Mouse (Mus musculus) CH12.LX (cell line): ENCODE results near the gene Exd1. TPM values are rescaled to one million over a fixed set of nuclear protein-coding genes. Genes with fewer than 3 reads are reported as not detected.
A peak's percentile ranks its signal among the peaks of the same experiment; 100 is the strongest.

Source experiments
- DNase-seq: peaks from one replicate; pipeline ENCODE4 v3.0.0-alpha.2; 2013; ENCODE audit errors: extremely low read depth
- H3K27ac ChIP-seq: 2 replicates; pipeline ENCODE4 v1.5.1; 2012; ENCODE audit warnings: low read depth, mild to moderate bottlenecking, control low read depth, moderate library complexity; ENCODE audit not compliant: insufficient read depth
- H3K27me3 ChIP-seq: replicated peaks from 2 replicates; pipeline ENCODE3; 2012; ENCODE audit warnings: inconsistent platforms
- H3K36me3 ChIP-seq, 2 experiments: replicated peaks in 1 of 2; 2 replicates each; pipeline versions ENCODE3 to v1.6.1; 2012; ENCODE audit warnings: inconsistent platforms in 1 of 2, low read length in 1 of 2, mild to moderate bottlenecking in 1 of 2, mixed read lengths in 1 of 2, moderate library complexity in 1 of 2; ENCODE audit not compliant: control insufficient read depth in 1 of 2, insufficient read depth in 1 of 2
- H3K4me1 ChIP-seq, 2 experiments: 2 replicates each; pipeline ENCODE4 v1.6.1; 2012; ENCODE audit warnings: inconsistent platforms in 1 of 2, moderate library complexity in 1 of 2; ENCODE audit not compliant: insufficient read depth in 2 of 2, control insufficient read depth in 1 of 2
- H3K4me2 ChIP-seq: 2 replicates; pipeline ENCODE4 v1.6.1; 2012; ENCODE audit warnings: low read depth, mild to moderate bottlenecking, control low read depth; ENCODE audit not compliant: poor library complexity, insufficient read depth, severe bottlenecking
- H3K4me3 ChIP-seq, 3 experiments: fragments of 150-350 bp in 1 of 3; sonication (generic) in 1 of 3; replicated peaks in 1 of 3; 2 replicates each; pipeline versions ENCODE3 to v1.5.1; 2011 to 2012; ENCODE audit warnings: low read depth in 2 of 3, low read length in 2 of 3, mild to moderate bottlenecking in 2 of 3, moderate library complexity in 2 of 3, control low read depth in 1 of 3, improper control_type of control experiment in 1 of 3, inconsistent platforms in 1 of 3, mixed read lengths in 1 of 3; ENCODE audit not compliant: poor library complexity in 1 of 3
- H3K79me2 ChIP-seq: replicated peaks from 2 replicates; pipeline ENCODE4 v1.6.1; 2012; ENCODE audit warnings: mild to moderate bottlenecking, moderate library complexity; ENCODE audit not compliant: control insufficient read depth, poor library complexity, insufficient read depth, severe bottlenecking; ENCODE audit errors: extremely low read depth
- H3K9ac ChIP-seq: 2 replicates; pipeline ENCODE4 v1.6.1; 2012; ENCODE audit warnings: low read depth, mild to moderate bottlenecking, control low read depth, moderate library complexity; ENCODE audit not compliant: insufficient read depth
- H3K9me3 ChIP-seq: replicated peaks from 2 replicates; pipeline ENCODE3; 2012; ENCODE audit warnings: low read length, inconsistent platforms, mixed read lengths
- CHD2 ChIP-seq: IDR thresholded peaks from 2 replicates; pipeline ENCODE4 v1.6.1; 2011; ENCODE audit warnings: low read length, improper control_type of control experiment
- CTCF ChIP-seq, 2 experiments: IDR thresholded peaks in 1 of 2; conservative IDR thresholded peaks in 1 of 2; 2 replicates each; pipeline ENCODE4 v1.5.1; 2011 to 2012; ENCODE audit warnings: low read depth in 2 of 2, low read length in 2 of 2, improper control_type of control experiment in 1 of 2, inconsistent platforms in 1 of 2, mild to moderate bottlenecking in 1 of 2, moderate library complexity in 1 of 2
- GABPA ChIP-seq: IDR thresholded peaks from 2 replicates; pipeline ENCODE4 v1.6.1; 2012; ENCODE audit warnings: low read depth, low read length, improper control_type of control experiment, inconsistent platforms; ENCODE audit not compliant: insufficient replicate concordance
- JUN ChIP-seq: IDR thresholded peaks from 2 replicates; pipeline ENCODE4 v1.6.1; 2011; ENCODE audit warnings: low read depth, mild to moderate bottlenecking, low read length, improper control_type of control experiment, moderate library complexity; ENCODE audit not compliant: insufficient read depth
- JUND ChIP-seq: conservative IDR thresholded peaks from 2 replicates; pipeline ENCODE4 v1.6.1; 2011; ENCODE audit warnings: low read depth, low read length, improper control_type of control experiment
- MAFK ChIP-seq: IDR thresholded peaks from 2 replicates; pipeline ENCODE4 v1.6.1; 2011; ENCODE audit warnings: low read length, improper control_type of control experiment; ENCODE audit not compliant: insufficient replicate concordance
- MAX ChIP-seq: IDR thresholded peaks from 2 replicates; pipeline ENCODE4 v1.6.1; 2011; ENCODE audit warnings: low read length, improper control_type of control experiment
- MXI1 ChIP-seq: IDR thresholded peaks from 2 replicates; pipeline ENCODE4 v1.6.1; 2011; ENCODE audit warnings: mild to moderate bottlenecking, low read depth, low read length, improper control_type of control experiment
- PAX5 ChIP-seq: IDR thresholded peaks from 2 replicates; pipeline ENCODE4 v1.6.1; 2012; ENCODE audit warnings: low read length, inconsistent platforms, mixed read lengths
- SMC3 ChIP-seq: IDR thresholded peaks from 2 replicates; pipeline ENCODE4 v1.6.1; 2011; ENCODE audit warnings: low read depth, low read length, improper control_type of control experiment
- TBP ChIP-seq: conservative IDR thresholded peaks from 2 replicates; pipeline ENCODE4 v1.6.1; 2011; ENCODE audit warnings: low read depth, low read length, improper control_type of control experiment
- TCF12 ChIP-seq: IDR thresholded peaks from 2 replicates; pipeline ENCODE4 v1.6.1; 2014; ENCODE audit warnings: low read depth, mild to moderate bottlenecking, inconsistent platforms, low read length, improper control_type of control experiment
- USF1 ChIP-seq: IDR thresholded peaks from 2 replicates; pipeline ENCODE4 v1.6.1; 2014; ENCODE audit warnings: low read depth, mild to moderate bottlenecking, inconsistent platforms, low read length, improper control_type of control experiment
- ZMIZ1 ChIP-seq: IDR thresholded peaks from 2 replicates; pipeline ENCODE4 v1.6.1; 2012; ENCODE audit warnings: low read depth, mild to moderate bottlenecking, inconsistent platforms, low read length, improper control_type of control experiment
- dilution Hi-C: fragments of 300-500 bp; cut with MboI; formaldehyde crosslinking; loops from 2 replicates; pipeline ENCODE4 v1.14.3; 2020; ENCODE audit warnings: low sequenced_read_pairs; ENCODE audit not compliant: extremely low pct_unique_long_range_greater_than_20kb, extremely low pct_ligation_motif_present
- in situ Hi-C: fragments of 300-500 bp; cut with MboI; formaldehyde crosslinking; loops from 3 replicates; pipeline ENCODE4 v1.14.3; 2019; ENCODE audit warnings: low sequenced_read_pairs, low pct_ligation_motif_present, low pct_unique_long_range_greater_than_20kb, mixed read lengths
- polyA plus RNA-seq: library from polyadenylated mRNA; unstranded; fragments of >175 nt; gene quantifications from 2 replicates; pipeline ENCODE4 v1.2.1, GENCODE M21; 2012; ENCODE audit warnings: low read depth; ENCODE audit not compliant: insufficient read length
- total RNA-seq, 2 experiments: library from RNA; depleted of rRNA; stranded (reverse); fragments of 300-350 nt in 1 of 2; fragments of >200 nt in 1 of 2; gene quantifications; 2 replicates each; pipeline ENCODE4 v1.2.3; 2012 to 2014

Gene Exd1
- total and polyA plus RNA-seq, 3 experiments = 0.17 to 0.39 (median 0.25) TPM

GRCm38 (mm10) chr2:119587383-119587782 lies 40.0 kb upstream of the Exd1 start (continued):
- TF ChIP-seq JUN (no peak; the same call in 1 of the 2 replicates), CHD2 (no peak), MXI1 (no peak), CTCF (conservative IDR thresholded peaks at IDR 0.05 in 1 of 2, IDR thresholded peaks at IDR 0.05 in 1 of 2; ENCODE audit: low read depth in 2 of 2, low read length in 2 of 2) (peak; percentile 76 to 95)
- TF ChIP-seq, all 38 proteins: peak for 11

GRCm38 (mm10) chr2:119584282-119584681 lies 36.9 kb upstream of the Exd1 start:
- Histone ChIP-seq H3K9me3 (no peaks in the 10 kb centered on the region), H3K27ac (no peak overlapping the region), H3K79me2 (no peaks in the 10 kb centered on the region), H3K27me3 (no peaks in the 10 kb centered on the region), H3K9ac (no peak overlapping the region)
- dilution Hi-C loops = no loop called here
- TF ChIP-seq ZMIZ1 = no peak
- TF ChIP-seq USF1 = no peak
- TF ChIP-seq TBP = no peak
- TF ChIP-seq SMC3 = no peak
- TF ChIP-seq JUN = no peak
- TF ChIP-seq MAFK = no peak
- TF ChIP-seq TCF12 = no peak
- no peak for TF ChIP-seq PAX5
- no peak for TF ChIP-seq JUND
- TF ChIP-seq GABPA = no peak
- TF ChIP-seq MAX = no peak
- TF ChIP-seq, all 38 proteins: peak for 0
- DNase-seq = no peak
- Histone ChIP-seq H3K4me1 (peaks cover 5 to 16% of the 10 kb centered on the region in 2 experiments; a peak in 2 of 4 replicates), H3K4me3 (no peak overlapping the region), H3K36me3 (peaks cover 5 to 20% of the 10 kb centered on the region in 2 experiments), H3K4me2 (no peak overlapping the region)
- in situ Hi-C loops = loop anchor here (5.0 kb wide), 1 partner anchor 37 kb away; the partner anchor contains the start of genes Chp1 and Exd1

- TF ChIP-seq MAX = no peak
- H3K79me2 ChIP-seq = no peaks in the 10 kb centered on the region
- no peaks in the 10 kb centered on the region for H3K27me3 ChIP-seq
- DNase-seq = no peak
- in situ Hi-C loops = loop anchor here (5.0 kb wide), 1 partner anchor 36 kb away; the partner anchor contains the start of genes Chp1 and Exd1
- no peak overlapping the region for H3K9ac ChIP-seq
- H3K4me3 ChIP-seq = no peak overlapping the region
- dilution Hi-C loops = no loop called here
- peaks cover 5 to 16% of the 10 kb centered on the region in 2 experiments; a peak in 2 of 4 replicates for H3K4me1 ChIP-seq
- H3K9me3 ChIP-seq = no peaks in the 10 kb centered on the region
- peaks cover 5 to 24% of the 10 kb centered on the region in 2 experiments for H3K36me3 ChIP-seq
- H3K27ac ChIP-seq = no peak overlapping the region
- H3K4me2 ChIP-seq = no peak overlapping the region
Observed at GRCm38 (mm10) chr2:119583439-119583838, 36.0 kb upstream of the Exd1 start.
